Mouse (Mus musculus): ENCODE measurements around the gene Npl. TPM values are rescaled to one million over a fixed set of nuclear protein-coding genes. Genes with fewer than 3 reads are reported as not detected.
A peak's percentile ranks its signal among the peaks of the same experiment; 100 is the strongest.
"Not testable (repeated sequence)": the region's sequence is repeated elsewhere in the genome, so short reads cannot be mapped to it uniquely, and the experiment has no call there.

The Npl gene
- polyA plus RNA-seq, 1 experiment from 2014 or later = 8.2 TPM

- H3K4me1 ChIP-seq = no peaks in the 10 kb centered on the region
- no peak overlapping the region for H3K4me3 ChIP-seq
- no peaks in the 10 kb centered on the region for H3K27me3 ChIP-seq
- 39% methylated on average over 9 of the region's 9 CpGs for WGBS
- H3K27ac ChIP-seq (replicated peaks) = no peak overlapping the region
- no peak overlapping the region for H3K4me2 ChIP-seq (replicated peaks)
- ATAC-seq (replicated peaks) = no peak
- H3K9me3 ChIP-seq = no peaks in the 10 kb centered on the region
- no peaks in the 10 kb centered on the region for H3K36me3 ChIP-seq
- no peak overlapping the region for H3K9ac ChIP-seq (replicated peaks)
Observed at GRCm38 (mm10) chr1:153539739-153540333, 10.0 kb downstream of the Npl start.

GRCm38 (mm10) chr1:153535611-153536010 lies 14.2 kb downstream of the Npl start:
- no peak overlapping the region for H3K4me2 ChIP-seq (replicated peaks)
- H3K9ac ChIP-seq (replicated peaks) = no peak overlapping the region
- ATAC-seq (replicated peaks) = no peak
- no peaks in the 10 kb centered on the region for H3K27me3 ChIP-seq
- WGBS = 29% methylated on average over 9 of the region's 9 CpGs
- no peaks in the 10 kb centered on the region for H3K36me3 ChIP-seq
- H3K4me1 ChIP-seq = peaks cover 12% of the 10 kb centered on the region
- H3K27ac ChIP-seq (replicated peaks) = no peak overlapping the region
- H3K9me3 ChIP-seq = no peaks in the 10 kb centered on the region
- H3K4me3 ChIP-seq = no peak overlapping the region

GRCm38 (mm10) chr1:153532896-153533295 lies 16.9 kb downstream of the Npl start:
- not testable (repeated sequence) for H3K9me3 ChIP-seq; H3K4me3 ChIP-seq; H3K27me3 ChIP-seq; H3K36me3 ChIP-seq; ATAC-seq (replicated peaks); H3K9ac ChIP-seq (replicated peaks); H3K4me2 ChIP-seq (replicated peaks)
- Histone ChIP-seq H3K4me1 (peaks cover 12% of the 10 kb centered on the region), H3K27ac (replicated peaks) (peak overlapping the region; percentile 70)
- WGBS = 90% methylated on average over 3 of the region's 3 CpGs

GRCm38 (mm10) chr1:153532234-153532841 lies 17.5 kb downstream of the Npl start:
- no peak overlapping the region for H3K4me3 ChIP-seq
- peak; percentile 72 for ATAC-seq (replicated peaks)
- peak overlapping the region; percentile 25; the same call in 1 of the 2 replicates for H3K9ac ChIP-seq (replicated peaks)
- peak overlapping the region; percentile 70 for H3K27ac ChIP-seq (replicated peaks)
- H3K4me2 ChIP-seq (replicated peaks) = peak overlapping the region; percentile 24; the same call in 1 of the 2 replicates
- no peaks in the 10 kb centered on the region for H3K9me3 ChIP-seq
- WGBS = 9% methylated on average over 12 of the region's 12 CpGs
- peaks cover 12% of the 10 kb centered on the region for H3K4me1 ChIP-seq
- no peaks in the 10 kb centered on the region for H3K27me3 ChIP-seq
- H3K36me3 ChIP-seq = no peaks in the 10 kb centered on the region

- peak overlapping the region; percentile 24; the same call in 1 of the 2 replicates for H3K4me2 ChIP-seq (replicated peaks)
- no peak overlapping the region for H3K4me3 ChIP-seq
- WGBS = 15% methylated on average over 9 of the region's 9 CpGs
- peak; percentile 63 for ATAC-seq (replicated peaks)
- H3K36me3 ChIP-seq = no peaks in the 10 kb centered on the region
- no peaks in the 10 kb centered on the region for H3K27me3 ChIP-seq
- H3K27ac ChIP-seq (replicated peaks) = peak overlapping the region; percentile 70
- H3K4me1 ChIP-seq = peaks cover 12% of the 10 kb centered on the region
- H3K9ac ChIP-seq (replicated peaks) = peak overlapping the region; percentile 25; the same call in 1 of the 2 replicates
- no peaks in the 10 kb centered on the region for H3K9me3 ChIP-seq
Observed at GRCm38 (mm10) chr1:153531677-153532233, 18.1 kb downstream of the Npl start.

- ATAC-seq (replicated peaks) = no peak
- Histone ChIP-seq H3K4me1 (no peaks in the 10 kb centered on the region), H3K9ac (replicated peaks) (no peak overlapping the region), H3K4me3 (no peak overlapping the region), H3K9me3 (no peaks in the 10 kb centered on the region), H3K4me2 (replicated peaks) (no peak overlapping the region), H3K27me3 (no peaks in the 10 kb centered on the region), H3K27ac (replicated peaks) (no peak overlapping the region), H3K36me3 (no peaks in the 10 kb centered on the region)
- WGBS = 65% methylated on average over 3 of the region's 3 CpGs
Observed at GRCm38 (mm10) chr1:153522116-153522515, 27.7 kb downstream of the Npl start.

- no peak overlapping the region for H3K4me2 ChIP-seq (replicated peaks)
- 58% methylated on average over 12 of the region's 12 CpGs for WGBS
- H3K27me3 ChIP-seq = no peaks in the 10 kb centered on the region
- no peak for ATAC-seq (replicated peaks)
- H3K4me3 ChIP-seq = no peak overlapping the region
- no peak overlapping the region for H3K9ac ChIP-seq (replicated peaks)
- no peaks in the 10 kb centered on the region for H3K36me3 ChIP-seq
- H3K4me1 ChIP-seq = no peaks in the 10 kb centered on the region
- H3K27ac ChIP-seq (replicated peaks) = no peak overlapping the region
- no peaks in the 10 kb centered on the region for H3K9me3 ChIP-seq
Observed at GRCm38 (mm10) chr1:153515368-153515767, 34.5 kb downstream of the Npl start.

GRCm38 (mm10) chr1:153510330-153511009 lies 39.4 kb downstream of the Npl start:
- Histone ChIP-seq H3K27me3 (no peaks in the 10 kb centered on the region), H3K4me3 (no peak overlapping the region), H3K9ac (replicated peaks) (no peak overlapping the region), H3K27ac (replicated peaks) (no peak overlapping the region), H3K36me3 (no peaks in the 10 kb centered on the region), H3K9me3 (no peaks in the 10 kb centered on the region), H3K4me1 (no peaks in the 10 kb centered on the region), H3K4me2 (replicated peaks) (no peak overlapping the region)
- no peak for ATAC-seq (replicated peaks)
- 57% methylated on average over 2 of the region's 2 CpGs for WGBS

GRCm38 (mm10) chr1:153509569-153509968 lies 40.3 kb downstream of the Npl start:
- not testable (repeated sequence) for H3K9me3 ChIP-seq; H3K27me3 ChIP-seq; H3K4me2 ChIP-seq (replicated peaks); ATAC-seq (replicated peaks); H3K9ac ChIP-seq (replicated peaks); H3K27ac ChIP-seq (replicated peaks); H3K4me3 ChIP-seq; H3K36me3 ChIP-seq; H3K4me1 ChIP-seq
- 67% methylated on average over 8 of the region's 8 CpGs for WGBS

GRCm38 (mm10) chr1:153509012-153509411 lies 40.8 kb downstream of the Npl start:
- H3K9me3 ChIP-seq = no peaks in the 10 kb centered on the region
- H3K27ac ChIP-seq (replicated peaks) = no peak overlapping the region
- H3K27me3 ChIP-seq = no peaks in the 10 kb centered on the region
- H3K4me2 ChIP-seq (replicated peaks) = no peak overlapping the region
- H3K4me3 ChIP-seq = no peak overlapping the region
- WGBS = 91% methylated on average over 6 of the region's 6 CpGs
- no peaks in the 10 kb centered on the region for H3K4me1 ChIP-seq
- no peak for ATAC-seq (replicated peaks)
- no peaks in the 10 kb centered on the region for H3K36me3 ChIP-seq
- H3K9ac ChIP-seq (replicated peaks) = no peak overlapping the region

GRCm38 (mm10) chr1:153506266-153506665 lies 43.6 kb downstream of the Npl start:
- no peaks in the 10 kb centered on the region for H3K36me3 ChIP-seq
- no peaks in the 10 kb centered on the region for H3K9me3 ChIP-seq
- no peak overlapping the region for H3K4me3 ChIP-seq
- no peak for ATAC-seq (replicated peaks)
- WGBS = 32% methylated on average over 6 of the region's 6 CpGs
- H3K27ac ChIP-seq (replicated peaks) = no peak overlapping the region
- H3K4me1 ChIP-seq = no peaks in the 10 kb centered on the region
- no peaks in the 10 kb centered on the region for H3K27me3 ChIP-seq
- no peak overlapping the region for H3K9ac ChIP-seq (replicated peaks)
- no peak overlapping the region for H3K4me2 ChIP-seq (replicated peaks)

- no peak overlapping the region for H3K27ac ChIP-seq (replicated peaks)
- 70% methylated on average over 5 of the region's 5 CpGs for WGBS
- no peak overlapping the region for H3K4me3 ChIP-seq
- no peak overlapping the region for H3K4me2 ChIP-seq (replicated peaks)
- H3K9me3 ChIP-seq = no peaks in the 10 kb centered on the region
- H3K4me1 ChIP-seq = no peaks in the 10 kb centered on the region
- no peaks in the 10 kb centered on the region for H3K27me3 ChIP-seq
- no peak overlapping the region for H3K9ac ChIP-seq (replicated peaks)
- no peaks in the 10 kb centered on the region for H3K36me3 ChIP-seq
- ATAC-seq (replicated peaks) = no peak
Observed at GRCm38 (mm10) chr1:153501644-153502321, 48.1 kb downstream of the Npl start.

Data from forebrain, embryonic 15.5 days (tissue).